Mouse (Mus musculus) G1E (cell line): ENCODE measurements at regions not wholly inside any gene's neighbourhood (a gene's known extent, or its start where the extent isn't known, plus 50 kb on each side); places are given as distances from the start of the nearest gene placed in this dataset.

ENCODE experiments used
- CTCF ChIP-seq: IDR thresholded peaks from 2 replicates; pipeline ENCODE4 v1.5.1; 2012; ENCODE audit warnings: low read depth, low read length, inconsistent platforms, mixed read lengths
- GATA1 ChIP-seq: IDR thresholded peaks from 2 replicates; pipeline ENCODE4 v1.6.1; 2012; ENCODE audit warnings: borderline replicate concordance, low read length, inconsistent platforms, mixed read lengths
- GATA2 ChIP-seq: IDR thresholded peaks from 2 replicates; pipeline ENCODE4 v1.6.1; 2012; ENCODE audit warnings: low read depth, low read length, inconsistent platforms, borderline replicate concordance
- POLR2AphosphoS5 ChIP-seq: IDR thresholded peaks from 2 replicates; pipeline ENCODE4 v1.6.1; 2012; ENCODE audit warnings: low read depth, low read length, inconsistent platforms; ENCODE audit not compliant: insufficient replicate concordance
- TAL1 ChIP-seq: conservative IDR thresholded peaks from 2 replicates; pipeline ENCODE4 v1.6.1; 2012; ENCODE audit warnings: low read depth, low read length, inconsistent platforms, mixed read lengths

DNA sequence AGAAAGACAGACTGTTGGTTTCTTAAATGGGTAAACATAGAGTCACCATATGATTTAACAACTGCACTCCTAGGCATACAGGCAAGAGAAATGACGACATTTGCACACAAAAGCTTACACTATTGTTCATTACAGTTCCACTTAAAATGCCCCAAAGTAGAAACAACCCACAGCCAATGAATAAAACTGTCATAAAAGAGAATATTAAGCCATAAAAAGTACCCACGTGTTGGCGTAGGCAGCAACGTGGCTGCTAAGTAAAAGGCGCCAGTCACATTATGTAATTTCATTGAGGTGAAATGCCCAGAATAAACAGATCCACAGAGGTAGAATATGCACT lies 251.1 kb downstream of the Tcf7l2 start:
- TF ChIP-seq CTCF = no peak
- TF ChIP-seq GATA1 = no peak
- TF ChIP-seq TAL1 = no peak
- no peak for TF ChIP-seq GATA2
- TF ChIP-seq POLR2AphosphoS5 = no peak
